Mouse (Mus musculus) stomach, embryonic 16.5 days (tissue): ENCODE results near the gene Galnt15. TPM values are rescaled to one million over a fixed set of nuclear protein-coding genes. Genes with fewer than 3 reads are reported as not detected.

Source experiments
- ATAC-seq: fragments of 200-750 bp; cut with Nextera tagmentation; 2 replicates; pipeline ENCODE4 v1.8.0; 2017; ENCODE audit warnings: moderate number of reproducible peaks, moderate TSS enrichment; ENCODE audit not compliant: insufficient read depth, low FRiP score
- H3K27ac ChIP-seq: fragments of 300-500 bp; sonication (generic); 2 replicates; pipeline ENCODE4 v1.5.1; 2014; ENCODE audit warnings: low read length
- H3K27me3 ChIP-seq: fragments of 300-500 bp; sonication (generic); 2 replicates; pipeline ENCODE4 v1.6.1; 2014; ENCODE audit warnings: low read length, control low read depth, mixed read lengths; ENCODE audit not compliant: control insufficient read depth, insufficient read depth
- H3K36me3 ChIP-seq: fragments of 300-500 bp; sonication (generic); 2 replicates; pipeline ENCODE4 v1.6.1; 2014; ENCODE audit warnings: low read length; ENCODE audit not compliant: control insufficient read depth, insufficient read depth
- H3K4me1 ChIP-seq: fragments of 300-500 bp; sonication (generic); 2 replicates; pipeline ENCODE4 v1.6.1; 2014; ENCODE audit warnings: low read length, control low read depth, mixed read lengths; ENCODE audit not compliant: control insufficient read depth, insufficient read depth
- H3K4me2 ChIP-seq: fragments of 300-500 bp; sonication (generic); 2 replicates; pipeline ENCODE4 v1.6.1; 2014; ENCODE audit warnings: low read depth, low read length, mixed read lengths
- H3K4me3 ChIP-seq: fragments of 300-500 bp; sonication (generic); replicated peaks from 2 replicates; pipeline ENCODE4 v1.5.1; 2014; ENCODE audit warnings: mild to moderate bottlenecking, low read length
- H3K9ac ChIP-seq: fragments of 300-500 bp; sonication (generic); 2 replicates; pipeline ENCODE4 v1.6.1; 2014; ENCODE audit warnings: low read length
- H3K9me3 ChIP-seq: fragments of 300-500 bp; sonication (generic); replicated peaks from 2 replicates; pipeline ENCODE4 v1.6.1; 2016; ENCODE audit warnings: low read length, control low read depth; ENCODE audit not compliant: control insufficient read depth
- WGBS: fragments of 180-500 bp; shearing (Covaris S2); extraction: QIAGEN DNeasy Blood & Tissue Kit; methylation state at CpG from one replicate; pipeline ENCODE4 v1.1.7; 2014; 5-methylcytosine and 5-hydroxymethylcytosine counted together
- polyA plus RNA-seq: library from polyadenylated mRNA; unstranded; fragments of >200 nt; fragmentation: Nextera tagmentation; extraction: Ambion mirVana; gene quantifications from 2 replicates; pipeline ENCODE4 v1.2.1, GENCODE M21; 2015

The Galnt15 gene
- polyA plus RNA-seq, 1 experiment from 2014 or later: 0.32 TPM

- ATAC-seq: no peak
- Histone ChIP-seq H3K36me3 (0 out of 2 replicates have a peak, but pooled peaks cover 4% of the 10 kb centered on the region), H3K4me2 (no peak overlapping the region), H3K4me3 (no peak overlapping the region), H3K27ac (no peak overlapping the region), H3K9ac (no peak overlapping the region), H3K27me3 (no peaks in the 10 kb centered on the region), H3K9me3 (no peaks in the 10 kb centered on the region), H3K4me1 (no peaks in the 10 kb centered on the region)
- WGBS: 48% methylated on average over 7 of the region's 7 CpGs
These were observed 76.9 kb downstream of the Galnt15 start for GRCm38 (mm10) chr14:32105663-32106062.

- Histone ChIP-seq H3K27me3 (no peaks in the 10 kb centered on the region), H3K36me3 (0 out of 2 replicates have a peak, but pooled peaks cover 3% of the 10 kb centered on the region), H3K4me3 (no peak overlapping the region), H3K9ac (no peak overlapping the region), H3K27ac (no peak overlapping the region), H3K9me3 (no peaks in the 10 kb centered on the region), H3K4me1 (no peaks in the 10 kb centered on the region), H3K4me2 (no peak overlapping the region)
- 90% methylated on average over 4 of the region's 4 CpGs for WGBS
- no peak for ATAC-seq
These were observed 78.1 kb downstream of the Galnt15 start for GRCm38 (mm10) chr14:32106911-32107310.

Other genes starting within 250 kb of the Galnt15 start
- gene Ankrd28, start 198.3 kb upstream of the Galnt15 start, polyA plus RNA-seq: 7.2 and 8.4 TPM in 2 replicates
- 25.8 and 29.8 TPM in 2 replicates for gene Oxnad1, start 56.4 kb downstream of the Galnt15 start, polyA plus RNA-seq
- 81.7 and 89.7 TPM in 2 replicates for gene Dph3, start 56.7 kb downstream of the Galnt15 start, polyA plus RNA-seq
- not detected in 2 replicates for gene Msmb, start 113.0 kb downstream of the Galnt15 start, polyA plus RNA-seq
- gene Ncoa4, start 130.9 kb downstream of the Galnt15 start, polyA plus RNA-seq: 145 and 150 TPM in 2 replicates
- 218 and 251 TPM in 2 replicates for gene Timm23, start 172.9 kb downstream of the Galnt15 start, polyA plus RNA-seq
- gene Parg, start 173.0 kb downstream of the Galnt15 start, polyA plus RNA-seq: 29.1 and 30.0 TPM in 2 replicates